Mouse (Mus musculus) thymus, adult 18-20 months (tissue): ENCODE measurements around the gene Atp6v1e2.
A peak's percentile ranks its signal among the peaks of the same experiment; 100 is the strongest.

Source experiments
- DNase-seq, 2 experiments: peaks; one replicate each; pipeline ENCODE4 v3.0.0; 2022; ENCODE audit warnings: mixed read lengths in 2 of 2

The Atp6v1e2 gene

DNA sequence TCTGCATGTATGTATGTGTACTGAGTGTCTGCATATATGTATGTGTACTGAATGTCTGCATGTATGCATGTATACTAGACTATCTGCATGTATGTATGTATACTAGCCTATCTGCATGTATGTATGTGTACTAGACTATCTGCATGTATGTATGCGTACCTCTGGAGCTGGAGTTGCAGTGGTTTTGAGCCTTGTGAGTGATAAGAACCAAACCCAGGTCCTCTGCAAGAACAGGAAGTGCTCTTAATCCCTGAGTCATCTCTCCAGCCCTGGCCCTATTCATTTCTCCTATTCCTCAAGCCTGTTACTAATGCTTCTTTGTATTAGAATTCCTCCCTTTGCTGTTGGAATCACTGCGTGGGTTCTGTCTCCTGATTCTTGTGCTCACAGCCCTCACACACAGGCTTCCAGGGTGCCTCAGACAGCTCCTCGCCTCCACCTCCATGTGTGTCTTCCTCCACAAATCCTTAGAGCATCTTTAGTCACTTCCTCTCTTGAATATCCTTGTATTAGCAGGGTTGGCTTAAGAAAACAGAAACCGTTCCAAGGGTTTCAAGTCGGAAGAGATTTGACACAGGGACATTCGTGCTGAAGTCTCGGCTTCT, 34.6 kb downstream of the Atp6v1e2 start:
- no peak for DNase-seq

DNA sequence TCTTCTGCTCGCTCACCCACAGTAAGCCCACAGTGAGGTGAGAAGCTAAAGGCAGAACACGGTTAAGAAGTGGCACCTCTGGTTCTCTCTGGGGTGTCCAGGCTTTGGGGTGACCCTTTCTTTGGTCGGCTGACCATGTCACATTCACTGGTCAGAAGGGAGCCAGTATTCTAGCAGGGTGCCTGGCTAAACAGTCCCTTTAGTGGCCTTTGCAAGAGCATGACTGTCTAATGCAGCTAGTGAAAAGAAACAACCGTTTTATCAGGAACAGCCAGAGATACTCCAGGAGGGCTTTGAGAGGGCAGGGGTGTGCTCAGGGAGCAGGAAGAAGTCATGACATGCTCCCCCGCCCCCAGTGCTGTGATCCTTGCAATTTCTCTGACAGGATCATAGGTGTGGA, 36.4 kb downstream of the Atp6v1e2 start:
- no peak for DNase-seq

DNA sequence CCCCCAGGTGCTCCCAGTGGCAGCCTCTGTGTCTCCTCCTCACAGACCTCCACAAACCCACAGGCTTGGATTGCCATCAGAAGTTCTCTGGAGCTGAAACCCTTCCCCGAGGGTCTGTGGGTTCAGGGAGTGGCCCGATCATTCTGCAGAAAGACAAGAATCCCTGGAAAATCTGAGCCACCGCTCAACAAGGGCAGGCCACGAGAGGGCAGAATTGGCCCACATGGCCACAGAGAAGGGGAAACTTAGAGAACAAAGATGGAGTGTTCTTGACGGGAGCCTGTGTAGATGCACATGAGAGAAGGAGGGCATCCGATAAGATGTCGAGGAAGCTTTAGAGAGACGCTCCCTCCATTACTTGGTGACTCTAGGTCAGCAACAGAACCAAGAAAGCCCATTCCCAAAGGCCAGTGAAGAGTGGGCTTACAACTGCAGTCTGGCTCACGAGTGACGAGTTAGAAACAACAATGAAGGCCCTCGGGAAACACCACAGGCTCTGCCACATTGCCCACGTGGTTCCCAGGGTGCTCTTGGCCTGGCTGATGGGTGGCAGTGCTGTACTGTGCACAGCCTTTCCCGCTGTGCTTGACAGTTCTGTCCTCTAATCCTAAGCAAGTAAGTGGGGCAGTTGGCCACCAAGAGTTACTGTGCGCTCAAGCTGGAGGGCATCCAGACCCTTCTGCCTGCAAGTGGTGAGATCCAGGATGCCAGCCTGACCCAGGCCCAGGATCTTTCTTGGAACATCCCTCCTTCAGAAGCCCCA, 37.8 kb downstream of the Atp6v1e2 start:
- no peak for DNase-seq

DNA sequence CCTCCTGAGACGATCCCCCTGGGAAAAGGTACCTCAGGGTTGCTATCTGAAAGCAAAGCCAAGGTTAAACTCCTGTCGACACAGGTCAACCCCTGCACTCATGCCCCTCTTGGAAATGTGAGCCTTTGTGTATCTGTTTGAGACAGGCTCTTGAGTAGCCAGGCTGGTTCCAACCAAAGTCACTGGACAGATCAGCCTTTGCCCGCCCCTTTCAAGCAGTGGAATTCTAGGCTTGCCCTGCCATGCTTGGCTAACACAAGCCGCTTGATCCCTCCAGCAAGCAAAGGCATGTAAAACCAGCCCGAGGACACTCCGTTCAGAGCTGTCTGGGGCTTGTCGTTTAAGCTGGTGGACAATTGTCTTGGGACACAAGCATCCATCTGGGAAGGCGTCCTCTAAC, 39.4 kb downstream of the Atp6v1e2 start:
- DNase-seq = no peak

DNA sequence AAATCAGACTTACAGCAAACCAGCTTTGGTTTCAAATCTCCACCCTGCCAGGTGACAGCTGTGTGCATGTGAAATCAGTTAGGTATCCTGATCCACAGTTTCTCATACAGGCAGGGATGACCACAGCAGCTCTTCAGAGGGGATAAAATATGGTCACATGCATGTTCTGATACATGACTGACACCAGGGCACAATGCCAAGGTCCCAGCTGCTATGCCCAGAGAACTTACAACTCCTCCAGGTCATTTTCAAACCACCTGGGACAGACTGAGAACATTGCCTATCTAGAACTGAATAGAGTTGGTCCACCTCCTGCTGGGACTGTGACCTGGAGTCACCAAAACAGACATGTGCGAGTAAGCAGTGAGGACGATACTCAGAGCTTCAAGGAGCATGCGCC, 40.6 kb downstream of the Atp6v1e2 start:
- no peak for DNase-seq

DNA sequence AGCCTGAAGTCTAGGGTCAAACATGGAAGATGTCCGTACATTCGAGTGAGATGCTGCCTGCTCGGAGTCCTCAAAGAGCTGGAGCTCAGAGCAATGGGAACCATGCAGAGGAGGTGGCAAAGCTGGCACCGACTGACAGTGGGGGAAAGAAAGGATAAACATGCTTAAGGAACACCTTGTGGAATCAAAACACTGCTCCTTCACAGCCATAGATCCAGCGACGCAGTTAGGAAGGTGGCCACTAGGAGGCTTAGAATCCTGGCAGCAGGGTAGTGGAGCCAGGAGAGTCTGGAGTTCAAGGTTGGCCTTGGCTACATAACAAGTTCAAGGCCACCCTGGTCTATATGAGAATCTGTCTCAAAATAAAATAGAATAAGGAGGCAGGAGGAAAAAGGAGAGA, 41.1 kb downstream of the Atp6v1e2 start:
- no peak for DNase-seq

DNA sequence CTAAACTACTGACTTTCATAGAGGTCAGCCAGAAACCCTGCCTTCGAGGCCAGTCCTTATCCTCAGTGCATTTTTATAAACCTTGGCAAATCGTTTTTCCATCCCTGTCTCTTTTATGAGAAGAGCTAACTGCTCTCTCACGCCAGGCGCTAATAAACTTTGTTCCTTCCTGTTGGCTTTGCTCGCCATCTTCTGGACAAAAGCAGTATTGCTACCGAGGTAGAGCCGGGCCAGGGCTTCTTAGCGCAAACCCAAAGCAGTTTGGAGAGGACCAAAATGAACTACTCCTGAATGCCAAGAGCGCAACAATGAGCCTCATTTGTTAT, 41.6 kb downstream of the Atp6v1e2 start:
- peak; percentile 32 to 47 for DNase-seq

DNA sequence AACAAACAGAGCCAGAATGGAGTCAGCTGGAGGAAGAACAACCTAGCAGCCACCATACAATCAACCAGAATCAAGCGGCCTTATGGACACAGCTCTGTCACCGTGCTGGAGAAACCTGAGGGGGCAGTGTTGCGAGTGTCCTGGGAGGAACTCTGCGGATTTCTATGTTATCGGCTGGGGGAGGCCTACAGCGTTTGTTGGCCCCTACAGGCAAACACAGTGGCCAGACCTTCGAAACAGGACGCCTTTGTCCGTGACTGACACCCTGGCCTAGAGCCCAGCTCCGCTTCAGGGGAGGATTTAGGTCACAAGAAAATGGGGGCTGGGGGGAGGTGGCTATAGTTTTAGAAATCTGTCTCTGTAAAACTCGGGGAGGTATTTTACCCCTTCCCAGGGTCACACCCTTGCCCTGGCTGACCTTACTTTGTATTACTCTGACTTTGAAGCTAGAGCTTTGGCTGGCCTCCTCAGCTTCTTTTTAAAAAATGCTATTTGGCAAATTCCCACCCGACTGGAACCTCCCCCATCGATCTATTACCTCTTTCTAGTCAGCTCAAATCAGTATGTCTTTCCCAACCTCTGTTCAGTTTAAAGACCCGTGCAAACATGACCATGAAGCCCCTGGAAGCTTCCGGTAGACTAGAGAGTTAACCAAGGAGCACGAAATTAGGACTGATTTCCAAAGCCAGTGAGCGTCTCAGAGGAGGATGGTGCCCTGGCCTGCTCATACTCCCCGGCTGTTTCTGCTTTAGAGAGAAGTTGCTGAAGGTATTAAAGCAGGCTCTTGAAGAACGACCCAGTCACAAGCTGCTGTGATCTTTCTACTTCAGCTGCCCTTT, 42.2 kb downstream of the Atp6v1e2 start:
- DNase-seq = no peak

DNA sequence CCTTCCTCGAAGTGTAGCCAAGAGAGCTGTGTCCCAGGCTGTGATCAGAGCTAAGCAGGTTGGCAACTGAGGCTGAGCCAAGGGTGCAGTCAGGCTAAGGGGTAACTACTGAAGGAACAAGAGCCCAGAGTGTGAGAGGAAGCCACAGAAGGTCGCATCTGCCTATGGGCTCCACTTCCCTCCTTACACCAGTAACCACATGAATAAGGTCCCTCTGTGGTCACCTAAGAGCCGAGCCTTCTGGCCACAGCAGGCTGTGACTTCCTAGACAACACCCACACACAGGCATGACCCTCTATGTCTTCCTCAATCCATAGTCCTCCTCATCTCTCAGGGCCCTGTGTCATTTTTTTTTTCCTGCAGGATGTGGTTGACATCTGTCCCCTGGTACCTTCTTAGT, 43.5 kb downstream of the Atp6v1e2 start:
- no peak for DNase-seq

DNA sequence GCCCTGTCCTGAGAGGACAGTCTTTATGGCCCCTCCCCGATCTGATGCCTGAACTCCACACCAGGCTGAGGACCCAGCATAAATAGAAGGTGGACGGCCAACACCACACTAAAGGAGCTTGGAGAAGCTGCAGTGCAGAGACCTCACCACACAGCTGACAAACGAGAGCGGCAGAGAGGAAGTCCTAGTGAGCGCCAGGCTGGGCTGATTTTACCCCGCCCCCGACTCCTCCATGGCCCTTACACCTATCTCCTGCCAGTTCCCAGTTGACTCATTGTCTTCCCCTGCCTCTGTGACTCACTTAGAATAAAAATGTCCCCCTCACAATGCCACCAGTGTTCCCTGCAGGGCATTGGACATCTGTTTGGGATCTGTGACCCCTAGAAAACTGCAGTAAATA, 44.1 kb downstream of the Atp6v1e2 start:
- DNase-seq = no peak

DNA sequence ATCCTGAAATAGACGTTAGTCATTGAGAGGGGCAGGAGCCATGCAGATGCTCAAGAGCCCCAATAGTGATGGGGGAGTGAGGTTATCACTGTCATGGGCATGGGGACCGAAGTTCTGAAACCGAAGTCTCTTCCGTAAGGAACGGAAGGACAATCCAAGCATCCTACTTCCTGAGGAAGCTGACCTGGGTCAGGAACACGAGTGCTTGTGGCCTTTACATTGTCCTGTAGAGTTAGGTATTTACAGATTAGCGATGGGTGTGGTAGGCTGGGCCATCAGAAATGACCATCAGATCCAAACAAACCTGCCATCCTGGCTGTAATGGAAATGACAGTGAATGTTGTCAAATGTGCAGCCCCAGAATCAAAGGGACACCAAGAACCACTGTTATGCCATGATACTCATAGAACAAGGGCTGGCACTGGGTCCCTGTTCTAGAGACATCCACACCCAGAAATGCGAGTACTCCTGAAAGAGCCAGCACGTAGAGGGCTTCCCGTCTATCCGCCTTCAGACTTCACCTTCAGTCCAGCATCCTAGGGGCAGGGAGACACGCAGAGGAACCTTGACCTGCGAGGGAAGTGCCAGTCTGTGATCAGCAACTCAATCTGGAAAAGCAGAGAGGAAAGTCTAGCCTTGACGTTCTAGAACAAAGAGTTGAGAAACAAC, 45.2 kb downstream of the Atp6v1e2 start:
- DNase-seq = no peak

DNA sequence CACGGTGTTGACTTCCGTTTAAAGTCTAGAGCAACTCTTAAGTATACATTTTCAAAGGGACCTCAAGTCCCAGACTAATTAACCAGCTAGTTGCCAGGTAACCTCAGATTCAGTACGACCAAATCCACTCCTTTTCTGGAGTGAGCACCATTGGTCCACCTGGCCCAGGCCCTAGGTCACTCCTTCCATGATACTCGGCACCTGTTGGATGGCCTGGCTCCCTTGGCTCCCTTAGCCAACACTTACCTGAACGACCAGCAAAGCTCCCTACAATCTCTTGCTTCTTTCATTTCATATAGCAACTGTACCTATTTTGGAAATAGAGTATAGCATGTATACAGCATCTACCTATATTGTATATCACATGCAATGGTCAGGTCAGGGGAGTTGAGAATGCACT, 47.1 kb downstream of the Atp6v1e2 start:
- no peak for DNase-seq

DNA sequence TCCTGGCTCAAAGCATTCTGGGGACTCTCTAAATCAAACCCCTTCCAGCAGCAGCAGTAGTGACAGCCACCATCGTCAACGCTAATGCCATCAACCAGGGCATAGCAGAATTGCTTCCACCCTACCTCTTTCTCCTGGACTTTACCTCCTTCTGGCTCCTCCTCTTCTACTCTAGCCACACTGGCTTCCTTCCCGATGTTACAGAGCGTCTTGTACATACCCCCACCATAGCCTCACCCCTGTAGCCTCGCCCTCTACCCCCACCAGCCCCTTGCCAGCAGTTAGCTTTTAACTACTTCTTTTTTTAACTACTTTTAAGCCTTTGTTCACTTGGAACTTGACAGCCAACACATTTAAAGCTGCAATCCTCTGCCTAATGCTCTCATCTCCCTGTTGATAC, 47.9 kb downstream of the Atp6v1e2 start:
- DNase-seq = no peak

DNA sequence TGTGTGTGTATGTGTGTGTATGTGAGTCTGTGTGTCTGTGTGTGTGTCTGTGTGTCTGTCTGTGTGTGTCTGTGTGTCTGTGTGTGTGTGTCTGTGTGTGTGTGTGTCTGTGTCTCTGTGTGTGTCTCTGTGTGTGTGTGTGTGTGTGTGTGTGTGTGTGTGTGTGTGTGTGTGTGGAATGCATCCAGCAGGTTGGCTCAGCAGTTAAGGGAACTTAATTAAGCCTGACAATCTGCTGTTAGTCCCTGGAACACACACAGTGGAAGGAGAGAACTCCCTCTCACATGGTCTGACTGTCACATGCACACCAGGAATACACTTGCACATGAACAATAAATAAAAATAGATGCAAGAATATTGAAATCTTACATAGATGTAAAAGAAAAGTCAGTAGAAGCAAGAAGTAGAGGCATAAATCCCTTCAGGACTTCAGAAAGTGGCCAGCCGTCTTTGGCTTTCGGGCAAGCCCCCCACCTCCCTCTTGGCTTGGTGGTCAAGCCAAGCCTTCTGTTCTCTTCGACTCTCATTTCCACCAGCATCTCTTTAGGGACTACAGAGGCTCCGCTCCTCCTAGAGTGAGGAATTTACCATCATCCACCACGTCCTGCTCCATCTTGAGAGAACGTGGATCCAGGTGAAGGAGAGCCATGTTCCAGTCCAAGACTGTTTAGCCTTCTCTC, 50.1 kb downstream of the Atp6v1e2 start:
- no peak for DNase-seq

DNA sequence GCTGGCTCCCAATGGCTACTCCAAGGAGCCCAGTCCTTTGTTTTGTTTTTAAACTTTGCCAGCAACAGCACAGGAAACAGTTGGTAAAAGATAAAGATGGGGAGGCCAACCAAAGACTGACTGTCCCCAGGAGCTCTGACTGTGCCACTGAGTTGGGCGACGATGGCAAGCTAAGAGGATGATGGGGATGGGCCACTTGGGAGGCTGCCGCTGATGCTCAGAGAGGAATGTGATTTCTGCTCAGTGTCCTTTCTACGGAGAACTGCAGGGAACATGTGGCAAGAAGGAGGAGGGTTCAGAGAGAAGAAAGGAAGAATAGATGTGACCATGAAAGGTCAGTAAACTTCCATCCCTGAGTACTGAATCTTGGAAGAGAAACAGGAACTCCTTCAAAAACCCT, 52.5 kb downstream of the Atp6v1e2 start:
- DNase-seq = no peak
